Mouse (Mus musculus) small intestine, adult 2 months (tissue): ENCODE measurements around the gene Dhtkd1.
A peak's percentile ranks its signal among the peaks of the same experiment; 100 is the strongest.

ENCODE experiments used
- CTCF ChIP-seq: fragments of 200-500 bp; IDR thresholded peaks from 2 replicates; pipeline ENCODE4 v1.5.1; 2012; ENCODE audit warnings: low read depth, mild to moderate bottlenecking, control low read depth, inconsistent platforms, low read length, moderate library complexity, mixed read lengths; ENCODE audit not compliant: insufficient replicate concordance, insufficient read length; ENCODE audit errors: extremely low read depth
- POLR2A ChIP-seq: fragments of 200-500 bp; IDR thresholded peaks from 2 replicates; pipeline ENCODE4 v1.6.1; 2012; ENCODE audit warnings: low read depth, mild to moderate bottlenecking, control low read depth, inconsistent platforms, low read length, moderate library complexity

DNA sequence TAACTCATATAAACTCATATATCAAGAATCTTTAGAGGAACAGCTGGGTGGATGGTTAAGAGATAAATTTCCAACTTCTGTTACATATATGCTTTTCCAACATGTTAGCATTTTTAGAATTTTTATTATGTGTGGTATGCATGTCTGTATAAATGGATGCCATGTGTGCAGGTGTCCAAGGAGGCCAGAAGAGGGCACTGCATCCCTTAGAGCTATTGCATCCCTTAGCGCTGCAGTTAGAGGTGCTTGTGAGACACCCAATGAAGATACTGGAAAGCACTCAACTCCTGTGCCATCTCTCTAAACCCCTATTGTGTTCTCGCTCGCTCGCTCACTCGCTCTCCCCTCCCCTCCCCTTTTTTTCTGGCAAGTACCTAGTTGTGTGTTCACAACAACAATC, 42.4 kb downstream of the Dhtkd1 start:
- TF ChIP-seq POLR2A, result no peak
- peak; percentile 46; the same call in 1 of the 2 replicates for TF ChIP-seq CTCF
